Mouse (Mus musculus) intestine, embryonic 16.5 days (tissue): ENCODE data around the gene Nfkbiz. TPM values are rescaled to one million over a fixed set of nuclear protein-coding genes. Genes with fewer than 3 reads are reported as not detected.

ENCODE experiments used
- ATAC-seq: fragments of 200-750 bp; cut with Nextera tagmentation; 2 replicates; pipeline ENCODE4 v1.8.0; 2017; ENCODE audit warnings: moderate TSS enrichment, moderate library complexity
- H3K27ac ChIP-seq: fragments of 300-500 bp; sonication (generic); 2 replicates; pipeline ENCODE4 v1.5.1; 2014; ENCODE audit warnings: mild to moderate bottlenecking, low read length
- H3K27me3 ChIP-seq: fragments of 300-500 bp; sonication (generic); replicated peaks from 2 replicates; pipeline ENCODE4 v1.6.1; 2014; ENCODE audit warnings: low read length, control low read depth, mixed read lengths; ENCODE audit not compliant: control insufficient read depth, insufficient read depth
- H3K36me3 ChIP-seq: fragments of 300-500 bp; sonication (generic); 2 replicates; pipeline ENCODE4 v1.6.1; 2014; ENCODE audit warnings: low read length, control low read depth; ENCODE audit not compliant: control insufficient read depth, insufficient read depth
- H3K4me1 ChIP-seq: fragments of 300-500 bp; sonication (generic); 2 replicates; pipeline ENCODE4 v1.6.1; 2014; ENCODE audit warnings: low read length, control low read depth, mixed read lengths; ENCODE audit not compliant: control insufficient read depth, insufficient read depth
- H3K4me2 ChIP-seq: fragments of 300-500 bp; sonication (generic); 2 replicates; pipeline ENCODE4 v1.6.1; 2014; ENCODE audit warnings: low read depth, low read length, control low read depth
- H3K4me3 ChIP-seq: fragments of 300-500 bp; sonication (generic); 2 replicates; pipeline ENCODE4 v1.5.1; 2014; ENCODE audit warnings: mild to moderate bottlenecking, low read length
- H3K9ac ChIP-seq: fragments of 300-500 bp; sonication (generic); 2 replicates; pipeline ENCODE4 v1.6.1; 2014; ENCODE audit warnings: low read depth, low read length
- H3K9me3 ChIP-seq: fragments of 300-500 bp; sonication (generic); 2 replicates; pipeline ENCODE4 v1.6.1; 2016; ENCODE audit warnings: low read length, control low read depth; ENCODE audit not compliant: control insufficient read depth
- WGBS: fragments of 180-500 bp; shearing (Covaris S2); extraction: QIAGEN DNeasy Blood & Tissue Kit; methylation state at CpG from one replicate; pipeline ENCODE4 v1.1.7; 2014; 5-methylcytosine and 5-hydroxymethylcytosine counted together
- polyA plus RNA-seq: library from polyadenylated mRNA; unstranded; fragments of >200 nt; fragmentation: Nextera tagmentation; extraction: Ambion mirVana; gene quantifications from 2 replicates; pipeline ENCODE4 v1.2.1, GENCODE M21; 2015

The Nfkbiz gene
- polyA plus RNA-seq, 1 experiment from 2014 or later: 8.8 TPM

- Histone ChIP-seq H3K4me1 (0 out of 2 replicates have a peak, but pooled peaks cover 3% of the 10 kb centered on the region), H3K27me3 (no peaks in the 10 kb centered on the region), H3K36me3 (peaks cover 33% of the 10 kb centered on the region), H3K4me3 (no peak overlapping the region), H3K27ac (no peak overlapping the region), H3K4me2 (no peak overlapping the region), H3K9me3 (no peaks in the 10 kb centered on the region), H3K9ac (no peak overlapping the region)
- 77% methylated on average over 6 of the region's 6 CpGs for WGBS
- no peak for ATAC-seq
These were observed 26.9 kb downstream of the Nfkbiz start for GRCm38 (mm10) chr16:55811792-55812191.

GRCm38 (mm10) chr16:55809779-55810514 lies 28.8 kb downstream of the Nfkbiz start:
- H3K27me3 ChIP-seq: no peaks in the 10 kb centered on the region
- H3K27ac ChIP-seq: no peak overlapping the region
- H3K4me2 ChIP-seq: no peak overlapping the region
- ATAC-seq: 0 out of 2 replicates have a peak, but pooled peaks have one; percentile 16
- H3K36me3 ChIP-seq: peaks cover 23% of the 10 kb centered on the region
- no peaks in the 10 kb centered on the region for H3K4me1 ChIP-seq
- 94% methylated on average over 9 of the region's 9 CpGs for WGBS
- H3K9ac ChIP-seq: no peak overlapping the region
- no peak overlapping the region for H3K4me3 ChIP-seq
- no peaks in the 10 kb centered on the region for H3K9me3 ChIP-seq

- Histone ChIP-seq H3K27ac (no peak overlapping the region), H3K4me2 (no peak overlapping the region), H3K36me3 (peaks cover 18% of the 10 kb centered on the region), H3K27me3 (no peaks in the 10 kb centered on the region), H3K9me3 (no peaks in the 10 kb centered on the region), H3K4me1 (no peaks in the 10 kb centered on the region), H3K9ac (no peak overlapping the region), H3K4me3 (no peak overlapping the region)
- 93% methylated on average over 6 of the region's 6 CpGs for WGBS
- no peak for ATAC-seq
These were observed 29.4 kb downstream of the Nfkbiz start for GRCm38 (mm10) chr16:55809345-55809744.

- Histone ChIP-seq H3K27me3 (no peaks in the 10 kb centered on the region), H3K27ac (no peak overlapping the region), H3K36me3 (peaks cover 8% of the 10 kb centered on the region), H3K4me2 (no peak overlapping the region), H3K4me3 (no peak overlapping the region), H3K9me3 (no peaks in the 10 kb centered on the region), H3K9ac (no peak overlapping the region), H3K4me1 (no peaks in the 10 kb centered on the region)
- 0 out of 2 replicates have a peak, but pooled peaks have one; percentile 36 for ATAC-seq
- 70% methylated on average over 6 of the region's 6 CpGs for WGBS
These were observed 31.2 kb downstream of the Nfkbiz start for GRCm38 (mm10) chr16:55807505-55807932.

- Histone ChIP-seq H3K9me3 (no peaks in the 10 kb centered on the region), H3K27me3 (no peaks in the 10 kb centered on the region), H3K27ac (no peak overlapping the region), H3K36me3 (no peaks in the 10 kb centered on the region), H3K9ac (no peak overlapping the region), H3K4me3 (no peak overlapping the region), H3K4me1 (no peaks in the 10 kb centered on the region), H3K4me2 (no peak overlapping the region)
- no peak for ATAC-seq
- WGBS: 82% methylated on average over 1 of the region's 1 CpGs
These were observed 33.9 kb downstream of the Nfkbiz start for GRCm38 (mm10) chr16:55804799-55805198.

- Histone ChIP-seq H3K36me3 (no peaks in the 10 kb centered on the region), H3K27me3 (no peaks in the 10 kb centered on the region), H3K4me3 (no peak overlapping the region), H3K27ac (no peak overlapping the region), H3K9ac (no peak overlapping the region), H3K4me1 (no peaks in the 10 kb centered on the region), H3K9me3 (no peaks in the 10 kb centered on the region), H3K4me2 (no peak overlapping the region)
- no peak for ATAC-seq
- WGBS: 73% methylated on average over 1 of the region's 1 CpGs
These were observed 37.1 kb downstream of the Nfkbiz start for GRCm38 (mm10) chr16:55801629-55802028.

- no peak for ATAC-seq
- WGBS: 55% methylated on average over 7 of the region's 7 CpGs
- H3K36me3 ChIP-seq: no peaks in the 10 kb centered on the region
- no peak overlapping the region for H3K9ac ChIP-seq
- H3K9me3 ChIP-seq: no peaks in the 10 kb centered on the region
- no peak overlapping the region for H3K4me2 ChIP-seq
- H3K27me3 ChIP-seq: no peaks in the 10 kb centered on the region
- no peak overlapping the region for H3K4me3 ChIP-seq
- H3K4me1 ChIP-seq: no peaks in the 10 kb centered on the region
- H3K27ac ChIP-seq: no peak overlapping the region
These were observed 39.9 kb downstream of the Nfkbiz start for GRCm38 (mm10) chr16:55798845-55799244.

- no peak overlapping the region for H3K27ac ChIP-seq
- ATAC-seq: no peak
These were observed 48.4 kb downstream of the Nfkbiz start for GRCm38 (mm10) chr16:55790326-55790725.

GRCm38 (mm10) chr16:55789291-55789690 lies 49.4 kb downstream of the Nfkbiz start:
- ATAC-seq: no peak
- H3K9me3 ChIP-seq: no peaks in the 10 kb centered on the region
- H3K27ac ChIP-seq: no peak overlapping the region
- H3K27me3 ChIP-seq: no peaks in the 10 kb centered on the region
- no peak overlapping the region for H3K9ac ChIP-seq
- H3K4me1 ChIP-seq: no peaks in the 10 kb centered on the region
- no peak overlapping the region for H3K4me2 ChIP-seq
- 6% methylated on average over 1 of the region's 1 CpGs for WGBS
- H3K4me3 ChIP-seq: no peak overlapping the region
- H3K36me3 ChIP-seq: no peaks in the 10 kb centered on the region

More at GRCm38 (mm10) chr16:55790326-55790725, 48.4 kb downstream of the Nfkbiz start:
- Histone ChIP-seq H3K4me3 (no peak overlapping the region), H3K9ac (no peak overlapping the region), H3K9me3 (no peaks in the 10 kb centered on the region), H3K36me3 (no peaks in the 10 kb centered on the region), H3K4me1 (no peaks in the 10 kb centered on the region), H3K4me2 (no peak overlapping the region), H3K27me3 (no peaks in the 10 kb centered on the region)
- WGBS: 82% methylated on average over 7 of the region's 7 CpGs
